Mouse (Mus musculus) E14TG2a.4 (cell line): ENCODE results near the gene Cav3.

Source experiments
- CTCF ChIP-seq: conservative IDR thresholded peaks from 2 replicates; pipeline ENCODE4 v1.5.1; 2014; ENCODE audit warnings: low read length
- NANOG ChIP-seq: IDR thresholded peaks from 2 replicates; pipeline ENCODE4 v1.6.1; 2014; ENCODE audit warnings: borderline replicate concordance, low read length, mixed read lengths
- POU5F1 ChIP-seq: IDR thresholded peaks from 2 replicates; pipeline ENCODE4 v1.6.1; 2014; ENCODE audit warnings: low read length, borderline replicate concordance

GRCm38 (mm10) chr6:112466001-112466400 lies 6.7 kb downstream of the Cav3 start:
- no peak for TF ChIP-seq CTCF
- no peak for TF ChIP-seq NANOG
- TF ChIP-seq POU5F1, result no peak
